Mouse (Mus musculus) stomach, postnatal 0 days (tissue): ENCODE data around the gene Ltbp1. TPM values are rescaled to one million over a fixed set of nuclear protein-coding genes. Genes with fewer than 3 reads are reported as not detected.
A peak's percentile ranks its signal among the peaks of the same experiment; 100 is the strongest.

ENCODE experiments used
- ATAC-seq: fragments of 200-750 bp; cut with Nextera tagmentation; 2 replicates; pipeline ENCODE4 v1.8.0; 2017; ENCODE audit not compliant: low FRiP score, low TSS enrichment
- DNase-seq: peaks from one replicate; pipeline ENCODE4 v3.0.0-alpha.2; 2016; ENCODE audit warnings: low spot score
- H3K27ac ChIP-seq: fragments of 300-500 bp; sonication (generic); replicated peaks from 2 replicates; pipeline ENCODE4 v1.5.1; 2014; ENCODE audit warnings: mild to moderate bottlenecking, control low read depth
- H3K27me3 ChIP-seq: fragments of 300-500 bp; sonication (generic); 2 replicates; pipeline ENCODE4 v1.6.1; 2014; ENCODE audit warnings: low read length; ENCODE audit not compliant: control insufficient read depth, insufficient read depth
- H3K36me3 ChIP-seq: fragments of 300-500 bp; sonication (generic); 2 replicates; pipeline ENCODE4 v1.6.1; 2014; ENCODE audit warnings: low read length, mixed read lengths; ENCODE audit not compliant: control insufficient read depth, insufficient read depth
- H3K4me1 ChIP-seq: fragments of 300-500 bp; sonication (generic); replicated peaks from 2 replicates; pipeline ENCODE4 v1.6.1; 2014; ENCODE audit warnings: antibody characterized with exemption; ENCODE audit not compliant: control insufficient read depth, insufficient read depth
- H3K4me2 ChIP-seq: fragments of 300-500 bp; sonication (generic); replicated peaks from 2 replicates; pipeline ENCODE4 v1.6.1; 2014; ENCODE audit warnings: low read depth, mild to moderate bottlenecking, control low read depth, moderate library complexity
- H3K4me3 ChIP-seq: fragments of 300-500 bp; sonication (generic); 2 replicates; pipeline ENCODE4 v1.5.1; 2014; ENCODE audit warnings: low read depth, low read length, control low read depth
- H3K9ac ChIP-seq: fragments of 300-500 bp; sonication (generic); 2 replicates; pipeline ENCODE4 v1.6.1; 2014; ENCODE audit warnings: mild to moderate bottlenecking, low read length, control low read depth, mixed read lengths
- H3K9me3 ChIP-seq: fragments of 300-500 bp; sonication (generic); 2 replicates; pipeline ENCODE4 v1.6.1; 2016; ENCODE audit warnings: low read length; ENCODE audit not compliant: control insufficient read depth
- CTCF ChIP-seq: IDR thresholded peaks from 2 replicates; pipeline ENCODE4 v1.5.1; 2016; ENCODE audit warnings: antibody characterized with exemption, low read depth, mild to moderate bottlenecking, moderate library complexity
- EP300 ChIP-seq: optimal IDR thresholded peaks from 2 replicates; pipeline ENCODE3; 2016; ENCODE audit warnings: antibody characterized with exemption
- WGBS: fragments of 180-500 bp; shearing (Covaris S2); extraction: QIAGEN DNeasy Blood & Tissue Kit; methylation state at CpG from one replicate; pipeline ENCODE4 v1.1.7; 2014; 5-methylcytosine and 5-hydroxymethylcytosine counted together
- polyA plus RNA-seq: library from polyadenylated mRNA; unstranded; fragments of >200 nt; fragmentation: Nextera tagmentation; extraction: Ambion mirVana; gene quantifications from 2 replicates; pipeline ENCODE4 v1.2.1, GENCODE M21; 2015

The Ltbp1 gene
- polyA plus RNA-seq, 1 experiment from 2014 or later: 16.2 TPM

DNA sequence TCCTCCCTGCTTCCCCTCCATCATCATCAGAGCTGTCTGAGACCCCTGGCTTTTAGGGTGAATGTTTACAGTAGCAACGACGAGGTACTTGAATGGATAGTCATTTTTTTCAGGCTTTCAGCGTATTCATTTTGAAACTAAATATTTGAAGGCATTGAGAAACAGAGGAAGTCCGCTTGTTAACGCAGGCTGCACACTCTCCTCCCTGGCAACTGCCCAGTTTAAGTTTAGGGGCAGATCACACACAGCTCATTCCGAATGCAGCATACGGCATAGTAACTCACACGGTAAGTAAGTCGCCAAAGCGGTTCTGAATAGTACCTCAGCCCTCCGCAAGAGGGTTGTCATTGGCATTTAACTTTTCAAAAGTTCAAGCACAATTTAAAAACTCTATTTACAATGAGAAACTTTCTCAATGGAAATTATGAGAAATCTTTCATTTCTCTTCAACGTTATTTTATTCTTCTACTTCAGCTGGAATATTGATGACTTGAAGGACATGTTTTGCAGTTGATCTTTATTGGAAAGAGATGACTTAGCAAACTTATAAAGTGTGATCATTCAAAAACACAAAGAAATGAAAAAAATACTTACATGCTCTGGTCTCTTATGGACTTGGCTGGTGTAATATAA, 175.7 kb downstream of the Ltbp1 start:
- TF ChIP-seq CTCF (peak; percentile 35; the same call in 1 of the 2 replicates), EP300 (no peak)
- DNase-seq (no peak), ATAC-seq (no peak)
- H3K4me3 ChIP-seq: no peak overlapping the region
- peak overlapping the region; percentile 12 for H3K4me2 ChIP-seq
- no peaks in the 10 kb centered on the region for H3K36me3 ChIP-seq
- no peaks in the 10 kb centered on the region for H3K9me3 ChIP-seq
- H3K27me3 ChIP-seq: no peaks in the 10 kb centered on the region
- no peaks in the 10 kb centered on the region for H3K4me1 ChIP-seq
- no peak overlapping the region for H3K27ac ChIP-seq
- H3K9ac ChIP-seq: no peak overlapping the region
- WGBS: 41% methylated on average over 12 of the region's 12 CpGs

DNA sequence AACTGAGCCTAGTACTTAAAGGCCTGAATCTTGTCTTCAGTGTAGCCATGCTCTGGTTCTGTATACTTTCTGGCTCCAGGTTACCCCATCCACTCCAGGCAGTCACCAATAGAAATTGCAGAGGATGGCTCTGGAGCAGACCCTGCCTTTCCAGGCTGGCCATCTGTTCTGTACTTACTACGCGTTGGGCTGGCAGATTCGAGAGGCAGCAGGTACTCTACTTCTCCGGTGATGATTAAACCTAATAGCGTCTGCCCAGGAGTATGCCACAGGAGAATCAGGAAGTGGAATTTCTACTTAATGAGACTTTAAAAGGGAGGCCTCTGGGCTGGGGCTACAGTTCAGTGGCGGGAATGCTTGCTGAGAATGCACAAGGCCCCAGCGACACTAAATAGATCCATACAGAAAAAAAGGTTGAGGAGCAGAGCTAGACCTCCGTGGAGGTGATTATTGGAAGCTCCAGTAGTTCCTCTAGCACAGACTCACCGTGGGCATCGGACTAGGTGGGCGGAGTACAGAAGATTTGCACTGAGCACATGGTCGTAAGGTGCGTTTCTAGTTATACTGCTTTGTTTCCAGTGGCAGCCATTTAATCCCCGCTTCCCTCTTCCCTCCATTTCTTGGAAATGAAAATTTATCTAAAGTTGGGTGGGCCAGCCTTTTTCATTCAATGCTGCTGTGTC, 177.1 kb downstream of the Ltbp1 start:
- no peaks in the 10 kb centered on the region for H3K36me3 ChIP-seq
- no peak overlapping the region for H3K4me2 ChIP-seq
- no peak overlapping the region for H3K27ac ChIP-seq
- H3K4me3 ChIP-seq: no peak overlapping the region
- no peaks in the 10 kb centered on the region for H3K9me3 ChIP-seq
- H3K27me3 ChIP-seq: no peaks in the 10 kb centered on the region
- ATAC-seq: no peak
- TF ChIP-seq CTCF (no peak), EP300 (no peak)
- no peaks in the 10 kb centered on the region for H3K4me1 ChIP-seq
- 74% methylated on average over 14 of the region's 14 CpGs for WGBS
- H3K9ac ChIP-seq: no peak overlapping the region
- no peak for DNase-seq

DNA sequence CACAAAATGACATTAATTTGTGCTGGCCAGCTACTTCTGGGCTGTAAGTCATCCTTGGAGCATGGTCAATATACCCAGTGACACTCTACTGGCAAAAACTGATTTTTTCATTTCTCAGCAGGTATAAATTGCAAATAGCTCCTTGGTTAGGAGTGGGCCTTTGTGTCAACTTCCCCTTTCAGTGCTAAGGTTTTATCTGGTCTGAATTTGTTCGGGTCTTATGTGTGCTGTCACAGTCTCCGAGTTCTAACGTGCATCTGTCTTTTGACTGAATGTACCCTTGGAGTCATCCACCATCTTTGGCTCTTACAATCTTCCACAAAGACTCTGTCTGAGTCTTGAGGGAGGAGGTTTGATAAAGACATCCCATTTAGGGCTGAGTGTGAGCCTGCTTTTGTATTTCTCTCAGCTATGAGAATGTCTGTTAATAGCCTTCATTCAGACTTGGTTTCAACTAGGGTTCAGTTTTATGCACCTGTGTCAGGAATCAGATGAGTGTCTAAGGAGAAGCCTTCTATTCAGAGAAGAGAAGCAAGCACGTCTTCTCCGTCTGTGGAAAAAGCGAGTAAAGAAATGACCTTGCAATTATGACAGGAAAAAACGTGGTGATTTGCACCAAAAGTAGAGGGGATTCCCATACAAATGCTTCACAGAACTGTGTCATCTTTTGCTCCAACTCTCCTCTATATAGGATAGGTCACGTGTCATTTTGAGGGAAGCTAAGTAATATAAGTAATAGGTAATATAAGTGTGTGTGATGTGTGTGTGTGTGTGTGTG, 181.6 kb downstream of the Ltbp1 start:
- Histone ChIP-seq H3K36me3 (no peaks in the 10 kb centered on the region), H3K9ac (no peak overlapping the region), H3K4me3 (no peak overlapping the region), H3K9me3 (no peaks in the 10 kb centered on the region), H3K4me2 (no peak overlapping the region), H3K27me3 (no peaks in the 10 kb centered on the region), H3K27ac (no peak overlapping the region), H3K4me1 (no peaks in the 10 kb centered on the region)
- TF ChIP-seq EP300: no peak
- TF ChIP-seq CTCF: no peak
- ATAC-seq (no peak), DNase-seq (no peak)
- WGBS: 86% methylated on average over 8 of the region's 8 CpGs

DNA sequence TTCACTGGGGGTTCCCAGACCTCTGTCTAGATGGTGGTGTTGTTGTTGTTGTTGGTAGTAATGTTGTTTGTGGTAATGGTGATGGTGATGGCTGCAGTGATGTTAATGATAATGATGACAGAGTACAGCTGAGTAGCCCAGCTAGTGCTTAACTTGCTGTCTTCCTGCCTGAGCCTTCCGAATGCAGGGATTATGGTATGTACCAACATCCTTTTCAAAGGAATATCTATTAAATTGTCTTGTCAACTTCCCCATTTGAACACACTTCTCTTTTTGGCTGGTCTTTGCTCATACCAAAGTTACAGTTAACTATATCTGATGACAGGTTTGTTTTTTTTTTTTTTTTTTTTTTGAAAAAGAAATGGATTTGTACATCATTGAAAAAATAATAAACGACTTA, 191.6 kb downstream of the Ltbp1 start:
- DNase-seq (no peak), ATAC-seq (no peak)
- Histone ChIP-seq H3K9ac (no peak overlapping the region), H3K9me3 (no peaks in the 10 kb centered on the region), H3K27me3 (no peaks in the 10 kb centered on the region), H3K27ac (no peak overlapping the region), H3K4me2 (no peak overlapping the region), H3K36me3 (no peaks in the 10 kb centered on the region), H3K4me3 (no peak overlapping the region), H3K4me1 (no peaks in the 10 kb centered on the region)
- WGBS: 78% methylated on average over 2 of the region's 2 CpGs
- TF ChIP-seq EP300: no peak
- TF ChIP-seq CTCF: no peak

DNA sequence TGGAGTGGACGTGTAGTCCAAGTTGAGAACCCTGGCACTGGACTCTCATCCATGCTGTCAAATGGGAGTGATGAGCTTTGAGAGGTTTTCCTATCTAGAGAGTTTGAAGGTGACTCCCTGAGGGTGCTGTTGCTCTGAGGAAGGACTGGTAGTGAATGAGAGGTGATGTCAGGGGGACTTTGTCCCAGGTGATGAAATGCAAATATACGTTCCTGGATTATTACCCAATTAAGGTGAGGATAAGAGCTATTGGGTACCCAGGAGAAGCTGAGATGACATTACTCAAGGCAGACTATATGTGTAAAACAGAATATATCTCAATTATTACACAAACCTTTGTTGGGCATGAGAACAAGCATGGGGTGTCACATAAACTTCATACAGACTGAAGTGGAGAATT, 193.4 kb downstream of the Ltbp1 start:
- TF ChIP-seq CTCF: no peak
- Histone ChIP-seq H3K4me2 (no peak overlapping the region), H3K4me1 (no peaks in the 10 kb centered on the region), H3K9ac (no peak overlapping the region), H3K27me3 (no peaks in the 10 kb centered on the region), H3K4me3 (no peak overlapping the region), H3K36me3 (no peaks in the 10 kb centered on the region), H3K9me3 (no peaks in the 10 kb centered on the region), H3K27ac (no peak overlapping the region)
- ATAC-seq: no peak
- WGBS: 90% methylated on average over 2 of the region's 2 CpGs
- DNase-seq: no peak

DNA sequence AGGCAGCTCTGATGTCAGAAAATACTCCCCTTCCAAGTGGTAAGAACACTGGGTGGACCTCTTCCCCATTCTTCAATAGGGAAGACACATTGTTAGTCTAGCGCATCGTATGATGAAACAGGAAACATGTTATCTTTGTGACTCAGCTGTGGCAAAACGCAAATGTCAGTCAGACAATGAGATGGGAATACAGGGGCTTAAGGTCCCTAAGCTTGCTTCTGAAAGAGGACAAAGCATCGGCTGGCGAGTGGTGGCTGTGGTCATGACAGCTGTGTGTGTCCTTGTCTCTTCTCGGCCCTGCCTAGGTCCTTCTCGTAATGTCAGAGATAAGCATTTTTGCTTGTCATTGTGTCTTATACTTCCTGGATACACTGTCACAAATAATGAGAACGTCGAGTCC, 194.3 kb downstream of the Ltbp1 start:
- Histone ChIP-seq H3K27ac (no peak overlapping the region), H3K4me2 (no peak overlapping the region), H3K9me3 (no peaks in the 10 kb centered on the region), H3K4me3 (no peak overlapping the region), H3K36me3 (no peaks in the 10 kb centered on the region), H3K9ac (no peak overlapping the region), H3K27me3 (no peaks in the 10 kb centered on the region), H3K4me1 (no peaks in the 10 kb centered on the region)
- 68% methylated on average over 9 of the region's 9 CpGs for WGBS
- no peak for TF ChIP-seq EP300
- no peak for TF ChIP-seq CTCF
- ATAC-seq (no peak), DNase-seq (no peak)
